Mouse (Mus musculus): Measurements from ENCODE around the gene Susd5. TPM values are rescaled to one million over a fixed set of nuclear protein-coding genes. Genes with fewer than 3 reads are reported as not detected.

The Susd5 gene
- polyA plus RNA-seq, 1 experiment from 2014 or later, result 0.46 TPM

Other genes with a start within 250 kb of the Susd5 start
- gene Ubp1, start 126.2 kb upstream of the Susd5 start, polyA plus RNA-seq (2014; fragmentation: Nextera tagmentation; extraction: Ambion mirVana), result 46.6 and 48.9 TPM in 2 replicates
- gene Fbxl2, start 10.9 kb upstream of the Susd5 start, polyA plus RNA-seq (2014; fragmentation: Nextera tagmentation; extraction: Ambion mirVana), result 2.9 and 3.3 TPM in 2 replicates